Mouse (Mus musculus): Measurements from ENCODE around the gene Helz.
A peak's percentile ranks its signal among the peaks of the same experiment; 100 is the strongest.

Helz gene

GRCm38 (mm10) chr11:107730940-107731339 is 183.2 kb downstream of the Helz start:
- peak; percentile 8 for DNase-seq

DNA sequence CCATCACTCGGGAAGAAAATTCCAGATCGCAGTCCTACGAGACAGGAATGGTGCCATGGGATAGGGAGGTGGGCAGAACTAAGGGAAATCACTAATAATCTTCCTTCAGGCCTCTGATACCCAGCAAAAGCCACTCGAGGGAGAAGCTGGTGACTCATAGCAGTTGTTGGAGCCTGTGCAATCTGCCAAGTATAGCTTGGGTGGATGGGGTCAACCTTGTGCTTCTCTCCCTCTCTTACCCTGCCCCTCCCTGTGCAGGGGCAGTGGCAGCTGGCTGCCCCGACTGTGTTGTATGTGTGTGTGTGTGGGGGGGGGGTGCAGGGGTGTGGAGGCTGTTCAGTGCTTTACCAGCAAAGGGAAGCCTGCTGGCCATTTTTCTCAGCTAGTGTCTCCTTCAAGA is 183.8 kb downstream of the Helz start:
- no peak for DNase-seq

DNA sequence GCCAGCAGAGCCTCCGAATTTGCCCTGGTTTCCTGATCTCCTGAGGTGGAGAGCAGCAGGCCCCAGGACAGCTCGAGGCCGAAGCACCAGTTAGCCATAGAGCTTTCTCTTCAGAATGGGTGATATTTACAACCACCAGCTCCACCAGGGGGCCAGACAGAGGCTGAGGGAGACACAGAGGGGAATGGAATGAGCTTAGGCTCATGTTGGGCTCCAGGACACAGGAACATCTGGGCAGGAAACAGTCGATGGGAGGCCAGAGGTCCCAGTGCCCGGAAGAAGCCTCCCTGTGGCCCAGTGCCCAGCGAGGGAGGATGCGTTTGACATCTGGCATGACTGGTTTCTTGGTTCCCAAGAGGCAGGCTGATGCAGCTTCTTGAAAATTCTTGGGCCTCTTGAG is 186.4 kb downstream of the Helz start:
- DNase-seq: peak; percentile 30

GRCm38 (mm10) chr11:107737886-107738285 is 190.2 kb downstream of the Helz start:
- DNase-seq: no peak

GRCm38 (mm10) chr11:107738418-107739099 is 190.8 kb downstream of the Helz start:
- DNase-seq: no peak

DNA sequence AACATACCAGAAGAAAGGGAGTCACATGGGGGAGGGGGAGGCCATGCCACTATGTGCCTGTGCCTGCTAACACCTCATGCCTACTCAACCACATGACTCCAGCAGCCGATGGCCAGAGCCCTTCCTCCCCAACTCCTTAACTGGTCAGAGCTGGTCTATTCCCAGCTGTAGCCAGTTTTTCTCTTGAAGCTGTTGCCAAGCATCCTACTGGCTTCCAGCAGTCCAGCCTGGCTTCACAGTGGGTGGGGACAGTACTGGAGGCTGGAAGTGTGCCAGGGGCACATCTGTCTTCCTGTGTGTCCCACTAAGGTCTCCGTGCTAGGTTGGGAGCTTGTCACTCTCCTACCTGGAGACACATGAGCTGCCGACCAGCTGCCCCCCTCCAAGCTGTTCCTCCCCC is 195.4 kb downstream of the Helz start:
- peak; percentile 27 for DNase-seq

Data from kidney, adult 11 months (tissue).